Mouse (Mus musculus): ENCODE results near the gene Satb2. TPM values are rescaled to one million over a fixed set of nuclear protein-coding genes. Genes with fewer than 3 reads are reported as not detected.

The Satb2 gene
- total and polyA plus RNA-seq, 3 experiments = not detected

- no peak for TF ChIP-seq HCFC1 (IDR thresholded peaks at IDR 0.05; ENCODE audit: low read depth, low read length)
- TF ChIP-seq CHD1 (IDR thresholded peaks at IDR 0.05; ENCODE audit: low read depth, low read length) = no peak
- no peak for TF ChIP-seq ZC3H11A (IDR thresholded peaks at IDR 0.05; ENCODE audit: low read depth, low read length)
- TF ChIP-seq POLR2AphosphoS2 (IDR thresholded peaks at IDR 0.05; ENCODE audit: low read length) = no peak
- no peak for TF ChIP-seq NELFE (IDR thresholded peaks at IDR 0.05; ENCODE audit: low read depth, low read length)
- TF ChIP-seq GABPA (IDR thresholded peaks at IDR 0.05; ENCODE audit: low read depth, low read length) = no peak
- Histone ChIP-seq H3K4me3 (ENCODE audit: control insufficient read depth in 1 of 2, insufficient read depth in 1 of 2, low read depth in 2 of 2, low read length in 2 of 2) (no peak overlapping the region), H3K9me3 (replicated peaks; ENCODE audit: insufficient read depth, low read length) (no peaks in the 10 kb centered on the region), H3K9ac (ENCODE audit: control insufficient read depth, low read depth, low read length, poor library complexity, severe bottlenecking) (no peak overlapping the region), H3K27me3 (ENCODE audit: control insufficient read depth in 1 of 2, insufficient read depth in 2 of 2, low read length in 2 of 2) (no peaks in the 10 kb centered on the region), H3K79me2 (ENCODE audit: control insufficient read depth, insufficient read depth, low read length, poor library complexity) (no peaks in the 10 kb centered on the region), H3K27ac (ENCODE audit: control insufficient read depth, low read depth, low read length) (no peak overlapping the region), H3K36me3 (ENCODE audit: control insufficient read depth in 1 of 2, insufficient read depth in 2 of 2, low read length in 2 of 2) (no peaks in the 10 kb centered on the region), H3K4me1 (ENCODE audit: control insufficient read depth in 1 of 2, insufficient read depth in 2 of 2, low read length in 2 of 2) (no peaks in the 10 kb centered on the region)
- DNase-seq (ENCODE audit: low read depth, low spot score) = no peak
These were observed 164.9 kb downstream of the Satb2 start for GRCm38 (mm10) chr1:56813506-56813905.

GRCm38 (mm10) chr1:56812961-56813360 lies 165.5 kb downstream of the Satb2 start:
- no peaks in the 10 kb centered on the region for H3K79me2 ChIP-seq (ENCODE audit: control insufficient read depth, insufficient read depth, low read length, poor library complexity)
- TF ChIP-seq ZC3H11A (IDR thresholded peaks at IDR 0.05; ENCODE audit: low read depth, low read length) = no peak
- no peak for TF ChIP-seq MAZ (IDR thresholded peaks at IDR 0.05; ENCODE audit: low read depth, low read length)
- H3K27ac ChIP-seq (ENCODE audit: control insufficient read depth, low read depth, low read length) = no peak overlapping the region
- no peak for DNase-seq (ENCODE audit: low read depth, low spot score)
- no peaks in the 10 kb centered on the region for H3K9me3 ChIP-seq (replicated peaks; ENCODE audit: insufficient read depth, low read length)
- H3K27me3 ChIP-seq (ENCODE audit: control insufficient read depth in 1 of 2, insufficient read depth in 2 of 2, low read length in 2 of 2) = no peaks in the 10 kb centered on the region
- no peak overlapping the region for H3K4me3 ChIP-seq (ENCODE audit: control insufficient read depth in 1 of 2, insufficient read depth in 1 of 2, low read depth in 2 of 2, low read length in 2 of 2)
- H3K4me1 ChIP-seq (ENCODE audit: control insufficient read depth in 1 of 2, insufficient read depth in 2 of 2, low read length in 2 of 2) = no peaks in the 10 kb centered on the region
- H3K36me3 ChIP-seq (ENCODE audit: control insufficient read depth in 1 of 2, insufficient read depth in 2 of 2, low read length in 2 of 2) = no peaks in the 10 kb centered on the region
- H3K9ac ChIP-seq (ENCODE audit: control insufficient read depth, low read depth, low read length, poor library complexity, severe bottlenecking) = no peak overlapping the region

GRCm38 (mm10) chr1:56811486-56811885 lies 167.0 kb downstream of the Satb2 start:
- H3K79me2 ChIP-seq (ENCODE audit: control insufficient read depth, insufficient read depth, low read length, poor library complexity) = no peaks in the 10 kb centered on the region
- H3K9ac ChIP-seq (ENCODE audit: control insufficient read depth, low read depth, low read length, poor library complexity, severe bottlenecking) = no peak overlapping the region
- no peak overlapping the region for H3K4me3 ChIP-seq (ENCODE audit: control insufficient read depth in 1 of 2, insufficient read depth in 1 of 2, low read depth in 2 of 2, low read length in 2 of 2)
- H3K4me1 ChIP-seq (ENCODE audit: control insufficient read depth in 1 of 2, insufficient read depth in 2 of 2, low read length in 2 of 2) = no peaks in the 10 kb centered on the region
- no peak for DNase-seq (ENCODE audit: low read depth, low spot score)
- no peaks in the 10 kb centered on the region for H3K9me3 ChIP-seq (replicated peaks; ENCODE audit: insufficient read depth, low read length)
- no peak for TF ChIP-seq MYB (IDR thresholded peaks at IDR 0.05; ENCODE audit: low read depth, low read length)
- no peak for TF ChIP-seq MYC (IDR thresholded peaks at IDR 0.05; ENCODE audit: low read depth, low read length)
- TF ChIP-seq RCOR1 (IDR thresholded peaks at IDR 0.05; ENCODE audit: low read depth, low read length) = no peak
- TF ChIP-seq MAX (IDR thresholded peaks at IDR 0.05; ENCODE audit: low read length) = no peak
- no peak for TF ChIP-seq MAFK (IDR thresholded peaks at IDR 0.05; ENCODE audit: borderline replicate concordance, low read depth, low read length)
- no peak for TF ChIP-seq CHD2 (IDR thresholded peaks at IDR 0.05; ENCODE audit: low read length)
- no peak for TF ChIP-seq HCFC1 (IDR thresholded peaks at IDR 0.05; ENCODE audit: low read depth, low read length)
- no peak for TF ChIP-seq CTCF (IDR thresholded peaks at IDR 0.05 in 2 of 3, conservative IDR thresholded peaks at IDR 0.05 in 1 of 3; ENCODE audit: control insufficient read depth in 1 of 3, insufficient read depth in 1 of 3, low read depth in 2 of 3, low read length in 3 of 3, poor library complexity in 1 of 3, severe bottlenecking in 1 of 3)
- no peak for TF ChIP-seq ZC3H11A (IDR thresholded peaks at IDR 0.05; ENCODE audit: low read depth, low read length)
- TF ChIP-seq NRF1 (IDR thresholded peaks at IDR 0.05; ENCODE audit: insufficient read depth, low read depth, low read length, poor library complexity, severe bottlenecking) = no peak
- TF ChIP-seq GABPA (IDR thresholded peaks at IDR 0.05; ENCODE audit: low read depth, low read length) = no peak
- TF ChIP-seq USF2 (IDR thresholded peaks at IDR 0.05; ENCODE audit: borderline replicate concordance in 1 of 2, insufficient read depth in 1 of 2, low read depth in 1 of 2, low read length in 2 of 2) = no peak
- no peak overlapping the region for H3K27ac ChIP-seq (ENCODE audit: control insufficient read depth, low read depth, low read length)
- H3K27me3 ChIP-seq (ENCODE audit: control insufficient read depth in 1 of 2, insufficient read depth in 2 of 2, low read length in 2 of 2) = no peaks in the 10 kb centered on the region
- no peaks in the 10 kb centered on the region for H3K36me3 ChIP-seq (ENCODE audit: control insufficient read depth in 1 of 2, insufficient read depth in 2 of 2, low read length in 2 of 2)

Data from MEL (cell line).